9 mouse cellular contexts compared by ENCODE assay signal in genomic region chr9:54916401-54916800, GRCm38 (mm10). TPM values are rescaled to one million over a fixed set of nuclear protein-coding genes. Genes with fewer than 3 reads are reported as not detected.
DNase-seq lines count a peak whose midpoint lies in the region; ATAC-seq and TF ChIP-seq lines count a peak whose summit lies in the region.
"Had no signal": no experiment of that assay in that cellular context is flagged by ENCODE, and none has a peak within 500 bp of the region (broad histone marks: within the 10 kb centered on the region; RNA-seq: fewer than 3 reads in every experiment).

No protein-coding gene starts in this region.

- WGBS in kidney, embryonic 16.5 days: 80% methylated on average over 8 of the region's 8 CpGs
- WGBS in embryonic facial prominence, embryonic 11.5 days: 77% methylated on average over 8 of the region's 8 CpGs
- 72% methylated on average over 8 of the region's 8 CpGs for WGBS in hindbrain, embryonic 14.5 days
- 74% methylated on average over 8 of the region's 8 CpGs for WGBS in midbrain, postnatal 0 days

- no peak overlapping the region for H3K9ac ChIP-seq in kidney, embryonic 16.5 days (replicated peaks; ENCODE audit: low read length)
- no peak overlapping the region for H3K9ac ChIP-seq in embryonic facial prominence, embryonic 11.5 days (replicated peaks; ENCODE audit: low read length)
- H3K9ac ChIP-seq in hindbrain, embryonic 14.5 days: no peak overlapping the region
- no peak overlapping the region for H3K9ac ChIP-seq in midbrain, postnatal 0 days (replicated peaks; ENCODE audit: low read length, poor library complexity, severe bottlenecking)

- no peak for DNase-seq in kidney, postnatal 4 days
- no peak for DNase-seq in embryonic facial prominence, embryonic 11.5 days (ENCODE audit: low spot score)
- DNase-seq in hindbrain, embryonic 14.5 days (ENCODE audit: low spot score): no peak
- DNase-seq in midbrain, postnatal 0 days (ENCODE audit: low spot score): no peak
- no peak for DNase-seq in right cerebral cortex, postnatal 14 days
- DNase-seq in lung, postnatal 36 days: no peak

- H3K4me2 ChIP-seq in kidney, embryonic 16.5 days (replicated peaks; ENCODE audit: low read depth, low read length): peak overlapping the region; percentile 83
- peak overlapping the region; percentile 23 for H3K4me2 ChIP-seq in embryonic facial prominence, embryonic 11.5 days (ENCODE audit: low read depth, low read length)
- peak overlapping the region; percentile 85 for H3K4me2 ChIP-seq in hindbrain, embryonic 14.5 days (replicated peaks)
- peak overlapping the region; percentile 92 for H3K4me2 ChIP-seq in midbrain, postnatal 0 days (ENCODE audit: low read depth, low read length, poor library complexity, severe bottlenecking)

- no peak for TF ChIP-seq CTCF in midbrain, postnatal 0 days (IDR thresholded peaks at IDR 0.05)

- peaks cover 7% of the 10 kb centered on the region for H3K4me1 ChIP-seq in kidney, embryonic 16.5 days (ENCODE audit: insufficient read depth, low read length)
- H3K4me1 ChIP-seq in embryonic facial prominence, embryonic 11.5 days (ENCODE audit: control insufficient read depth, insufficient read depth, low read length): no peaks in the 10 kb centered on the region
- peaks cover 10% of the 10 kb centered on the region; the same call in 1 of the 2 replicates for H3K4me1 ChIP-seq in hindbrain, embryonic 14.5 days (replicated peaks; ENCODE audit: control insufficient read depth, insufficient read depth, low read length)
- no peaks in the 10 kb centered on the region for H3K4me1 ChIP-seq in midbrain, postnatal 0 days (ENCODE audit: insufficient read depth, low read length)

- peak; percentile 18; the same call in 1 of the 2 replicates for ATAC-seq in kidney, embryonic 16.5 days (ENCODE audit: low FRiP score, low TSS enrichment)
- no peak; the same call in 1 of the 2 replicates for ATAC-seq in embryonic facial prominence, embryonic 11.5 days (replicated peaks; ENCODE audit: insufficient number of reproducible peaks, low FRiP score, low TSS enrichment, low read depth)
- ATAC-seq in hindbrain, embryonic 14.5 days (ENCODE audit: low FRiP score): no peak; the same call in 1 of the 2 replicates
- peak; percentile 6; the same call in 1 of the 2 replicates for ATAC-seq in midbrain, postnatal 0 days (ENCODE audit: low FRiP score)
- no peak for ATAC-seq in frontal cortex, adult (ENCODE audit: low TSS enrichment)

- no peaks in the 10 kb centered on the region for H3K9me3 ChIP-seq in kidney, embryonic 16.5 days (ENCODE audit: low read length)
- H3K9me3 ChIP-seq in embryonic facial prominence, embryonic 11.5 days (replicated peaks; ENCODE audit: control insufficient read depth, low read length): no peaks in the 10 kb centered on the region
- no peaks in the 10 kb centered on the region for H3K9me3 ChIP-seq in hindbrain, embryonic 14.5 days (ENCODE audit: control insufficient read depth, low read length)
- no peaks in the 10 kb centered on the region for H3K9me3 ChIP-seq in midbrain, postnatal 0 days (ENCODE audit: low read length)

- 0 out of 2 replicates have a peak, but pooled peaks cover 3% of the 10 kb centered on the region for H3K36me3 ChIP-seq in kidney, embryonic 16.5 days (ENCODE audit: insufficient read depth, low read length)
- no peaks in the 10 kb centered on the region for H3K36me3 ChIP-seq in embryonic facial prominence, embryonic 11.5 days (replicated peaks; ENCODE audit: control insufficient read depth, insufficient read depth, low read depth, low read length)
- H3K36me3 ChIP-seq in hindbrain, embryonic 14.5 days (replicated peaks; ENCODE audit: control insufficient read depth, insufficient read depth): peaks cover 7% of the 10 kb centered on the region
- H3K36me3 ChIP-seq in midbrain, postnatal 0 days (ENCODE audit: insufficient read depth, low read length): no peaks in the 10 kb centered on the region; the same call in 1 of the 2 replicates

- H3K27me3 ChIP-seq in kidney, embryonic 16.5 days (ENCODE audit: insufficient read depth, low read length): no peaks in the 10 kb centered on the region
- H3K27me3 ChIP-seq in embryonic facial prominence, embryonic 11.5 days (ENCODE audit: control insufficient read depth, insufficient read depth, low read length): no peaks in the 10 kb centered on the region
- no peaks in the 10 kb centered on the region for H3K27me3 ChIP-seq in hindbrain, embryonic 14.5 days (ENCODE audit: control insufficient read depth, insufficient read depth, low read length)
- H3K27me3 ChIP-seq in midbrain, postnatal 0 days (ENCODE audit: insufficient read depth, low read length): no peaks in the 10 kb centered on the region

- no peak overlapping the region for H3K27ac ChIP-seq in kidney, embryonic 16.5 days (ENCODE audit: low read length)
- H3K27ac ChIP-seq in embryonic facial prominence, embryonic 11.5 days (replicated peaks; ENCODE audit: low read depth, low read length): no peak overlapping the region
- H3K27ac ChIP-seq in hindbrain, embryonic 14.5 days: no peak overlapping the region
- no peak overlapping the region for H3K27ac ChIP-seq in midbrain, postnatal 0 days (ENCODE audit: low read depth, low read length)

- H3K4me3 ChIP-seq in kidney, embryonic 16.5 days (ENCODE audit: low read length): peak overlapping the region; percentile 63; the same call in 1 of the 2 replicates
- no peak overlapping the region for H3K4me3 ChIP-seq in embryonic facial prominence, embryonic 11.5 days (ENCODE audit: low read depth, low read length)
- H3K4me3 ChIP-seq in hindbrain, embryonic 14.5 days (replicated peaks; ENCODE audit: low read length): peak overlapping the region; percentile 64
- H3K4me3 ChIP-seq in midbrain, postnatal 0 days (ENCODE audit: low read depth, low read length): peak overlapping the region; percentile 66

RNA-seq across cellular contexts. Expression of gene Hykk, which starts 0.7 kb away (rescaled TPM):
- 12.9 and 14.0 TPM in 2 replicates for polyA plus RNA-seq in kidney, embryonic 16.5 days (2015; fragmentation: Nextera tagmentation; extraction: Ambion mirVana)
- polyA plus RNA-seq in embryonic facial prominence, embryonic 11.5 days (2014; fragmentation: Nextera tagmentation; extraction: Ambion mirVana): 5.8 and 6.1 TPM in 2 replicates
- 2.1 and 2.7 TPM in 2 replicates for polyA plus RNA-seq in hindbrain, embryonic 14.5 days (2014; fragmentation: Nextera tagmentation; extraction: Ambion mirVana)
- total RNA-seq in midbrain, postnatal 0 days (2014; rRNA removed): 1.4 and 2.5 TPM in 2 replicates
- polyA plus RNA-seq in midbrain, postnatal 0 days (2015; fragmentation: Nextera tagmentation; extraction: Ambion mirVana): 1.2 and 1.3 TPM in 2 replicates

RNA-seq across cellular contexts. Expression of gene Psma4, which starts 34.2 kb away (rescaled TPM):
- polyA plus RNA-seq in kidney, embryonic 16.5 days (2015; fragmentation: Nextera tagmentation; extraction: Ambion mirVana): 319 and 335 TPM in 2 replicates
- polyA plus RNA-seq in embryonic facial prominence, embryonic 11.5 days (2014; fragmentation: Nextera tagmentation; extraction: Ambion mirVana): 353 and 372 TPM in 2 replicates
- 257 and 275 TPM in 2 replicates for polyA plus RNA-seq in hindbrain, embryonic 14.5 days (2014; fragmentation: Nextera tagmentation; extraction: Ambion mirVana)
- 188 and 640 TPM in 2 replicates for total RNA-seq in midbrain, postnatal 0 days (2014; rRNA removed)
- polyA plus RNA-seq in midbrain, postnatal 0 days (2015; fragmentation: Nextera tagmentation; extraction: Ambion mirVana): 231 and 243 TPM in 2 replicates

RNA-seq across cellular contexts. Expression of gene AY074887, which starts 34.4 kb away (rescaled TPM):
- polyA plus RNA-seq in kidney, embryonic 16.5 days (2015; fragmentation: Nextera tagmentation; extraction: Ambion mirVana): 0.96 and 1.6 TPM in 2 replicates
- polyA plus RNA-seq in embryonic facial prominence, embryonic 11.5 days (2014; fragmentation: Nextera tagmentation; extraction: Ambion mirVana): 1.1 and 1.6 TPM in 2 replicates
- 0.38 and 0.71 TPM in 2 replicates for polyA plus RNA-seq in hindbrain, embryonic 14.5 days (2014; fragmentation: Nextera tagmentation; extraction: Ambion mirVana)
- total RNA-seq in midbrain, postnatal 0 days (2014; rRNA removed): not detected in 2 replicates
- polyA plus RNA-seq in midbrain, postnatal 0 days (2015; fragmentation: Nextera tagmentation; extraction: Ambion mirVana): 0.53 and 1.2 TPM in 2 replicates
- polyA plus RNA-seq: large intestine, adult 2 months had no signal

RNA-seq across cellular contexts. Expression of gene Ireb2, which starts 52.8 kb away (rescaled TPM):
- 35.4 and 37.9 TPM in 2 replicates for polyA plus RNA-seq in kidney, embryonic 16.5 days (2015; fragmentation: Nextera tagmentation; extraction: Ambion mirVana)
- polyA plus RNA-seq in embryonic facial prominence, embryonic 11.5 days (2014; fragmentation: Nextera tagmentation; extraction: Ambion mirVana): 63.8 and 67.4 TPM in 2 replicates
- polyA plus RNA-seq in hindbrain, embryonic 14.5 days (2014; fragmentation: Nextera tagmentation; extraction: Ambion mirVana): 52.0 and 56.6 TPM in 2 replicates
- total RNA-seq in midbrain, postnatal 0 days (2014; rRNA removed): 38.5 and 58.1 TPM in 2 replicates
- polyA plus RNA-seq in midbrain, postnatal 0 days (2015; fragmentation: Nextera tagmentation; extraction: Ambion mirVana): 16.5 and 18.5 TPM in 2 replicates

Comparison
In these comparisons a context has a peak if more than half of its experiments do, and no peak if none do; other contexts are left out.
1. ATAC-seq: peak in kidney, embryonic 16.5 days (single experiment) and midbrain, postnatal 0 days (single experiment); none in embryonic facial prominence, embryonic 11.5 days (single experiment), hindbrain, embryonic 14.5 days (single experiment) and frontal cortex, adult (single experiment).
2. H3K4me2 ChIP-seq: peak in every context shown above with its lines; median percentile 92 in midbrain, postnatal 0 days; 85 in hindbrain, embryonic 14.5 days; 83 in kidney, embryonic 16.5 days; 23 in embryonic facial prominence, embryonic 11.5 days.